Mouse (Mus musculus) CH12.LX (cell line): ENCODE measurements around the gene Crbn. TPM values are rescaled to one million over a fixed set of nuclear protein-coding genes. Genes with fewer than 3 reads are reported as not detected.
A peak's percentile ranks its signal among the peaks of the same experiment; 100 is the strongest.

Source experiments
- DNase-seq: peaks from one replicate; pipeline ENCODE4 v3.0.0-alpha.2; 2013; ENCODE audit errors: extremely low read depth
- H3K27ac ChIP-seq: 2 replicates; pipeline ENCODE4 v1.5.1; 2012; ENCODE audit warnings: low read depth, mild to moderate bottlenecking, control low read depth, moderate library complexity; ENCODE audit not compliant: insufficient read depth
- H3K27me3 ChIP-seq: replicated peaks from 2 replicates; pipeline ENCODE3; 2012; ENCODE audit warnings: inconsistent platforms
- H3K36me3 ChIP-seq, 2 experiments: replicated peaks in 1 of 2; 2 replicates each; pipeline versions ENCODE3 to v1.6.1; 2012; ENCODE audit warnings: inconsistent platforms in 1 of 2, low read length in 1 of 2, mild to moderate bottlenecking in 1 of 2, mixed read lengths in 1 of 2, moderate library complexity in 1 of 2; ENCODE audit not compliant: control insufficient read depth in 1 of 2, insufficient read depth in 1 of 2
- H3K4me1 ChIP-seq, 2 experiments: 2 replicates each; pipeline ENCODE4 v1.6.1; 2012; ENCODE audit warnings: inconsistent platforms in 1 of 2, moderate library complexity in 1 of 2; ENCODE audit not compliant: insufficient read depth in 2 of 2, control insufficient read depth in 1 of 2
- H3K4me2 ChIP-seq: 2 replicates; pipeline ENCODE4 v1.6.1; 2012; ENCODE audit warnings: low read depth, mild to moderate bottlenecking, control low read depth; ENCODE audit not compliant: poor library complexity, insufficient read depth, severe bottlenecking
- H3K4me3 ChIP-seq, 3 experiments: fragments of 150-350 bp in 1 of 3; sonication (generic) in 1 of 3; replicated peaks in 1 of 3; 2 replicates each; pipeline versions ENCODE3 to v1.5.1; 2011 to 2012; ENCODE audit warnings: low read depth in 2 of 3, low read length in 2 of 3, mild to moderate bottlenecking in 2 of 3, moderate library complexity in 2 of 3, control low read depth in 1 of 3, improper control_type of control experiment in 1 of 3, inconsistent platforms in 1 of 3, mixed read lengths in 1 of 3; ENCODE audit not compliant: poor library complexity in 1 of 3
- H3K79me2 ChIP-seq: replicated peaks from 2 replicates; pipeline ENCODE4 v1.6.1; 2012; ENCODE audit warnings: mild to moderate bottlenecking, moderate library complexity; ENCODE audit not compliant: control insufficient read depth, poor library complexity, insufficient read depth, severe bottlenecking; ENCODE audit errors: extremely low read depth
- H3K9ac ChIP-seq: 2 replicates; pipeline ENCODE4 v1.6.1; 2012; ENCODE audit warnings: low read depth, mild to moderate bottlenecking, control low read depth, moderate library complexity; ENCODE audit not compliant: insufficient read depth
- H3K9me3 ChIP-seq: replicated peaks from 2 replicates; pipeline ENCODE3; 2012; ENCODE audit warnings: low read length, inconsistent platforms, mixed read lengths
- BHLHE40 ChIP-seq: IDR thresholded peaks from 2 replicates; pipeline ENCODE4 v1.6.1; 2011; ENCODE audit warnings: mild to moderate bottlenecking, low read depth, low read length, improper control_type of control experiment
- CHD1 ChIP-seq: IDR thresholded peaks from 2 replicates; pipeline ENCODE4 v1.6.1; 2012; ENCODE audit warnings: low read depth, low read length, improper control_type of control experiment, inconsistent platforms
- CHD2 ChIP-seq: IDR thresholded peaks from 2 replicates; pipeline ENCODE4 v1.6.1; 2011; ENCODE audit warnings: low read length, improper control_type of control experiment
- CTCF ChIP-seq, 2 experiments: IDR thresholded peaks in 1 of 2; conservative IDR thresholded peaks in 1 of 2; 2 replicates each; pipeline ENCODE4 v1.5.1; 2011 to 2012; ENCODE audit warnings: low read depth in 2 of 2, low read length in 2 of 2, improper control_type of control experiment in 1 of 2, inconsistent platforms in 1 of 2, mild to moderate bottlenecking in 1 of 2, moderate library complexity in 1 of 2
- E2F4 ChIP-seq: IDR thresholded peaks from 2 replicates; pipeline ENCODE4 v1.6.1; 2011; ENCODE audit warnings: low read depth, low read length, improper control_type of control experiment; ENCODE audit not compliant: insufficient replicate concordance
- ELF1 ChIP-seq: IDR thresholded peaks from 2 replicates; pipeline ENCODE4 v1.6.1; 2014; ENCODE audit warnings: low read depth, mild to moderate bottlenecking, inconsistent platforms, low read length, improper control_type of control experiment
- EP300 ChIP-seq: IDR thresholded peaks from 2 replicates; pipeline ENCODE4 v1.6.1; 2011; ENCODE audit warnings: low read length, improper control_type of control experiment
- ETS1 ChIP-seq: conservative IDR thresholded peaks from 2 replicates; pipeline ENCODE4 v1.6.1; 2012; ENCODE audit warnings: low read depth, mild to moderate bottlenecking, inconsistent platforms, low read length, improper control_type of control experiment, moderate library complexity
- GABPA ChIP-seq: IDR thresholded peaks from 2 replicates; pipeline ENCODE4 v1.6.1; 2012; ENCODE audit warnings: low read depth, low read length, improper control_type of control experiment, inconsistent platforms; ENCODE audit not compliant: insufficient replicate concordance
- HCFC1 ChIP-seq: IDR thresholded peaks from 2 replicates; pipeline ENCODE4 v1.6.1; 2012; ENCODE audit warnings: low read depth, mild to moderate bottlenecking, inconsistent platforms, low read length, improper control_type of control experiment
- IRF4 ChIP-seq: IDR thresholded peaks from 2 replicates; pipeline ENCODE4 v1.6.1; 2014; ENCODE audit warnings: low read depth, mild to moderate bottlenecking, inconsistent platforms, low read length, improper control_type of control experiment
- JUN ChIP-seq: IDR thresholded peaks from 2 replicates; pipeline ENCODE4 v1.6.1; 2011; ENCODE audit warnings: low read depth, mild to moderate bottlenecking, low read length, improper control_type of control experiment, moderate library complexity; ENCODE audit not compliant: insufficient read depth
- JUND ChIP-seq: conservative IDR thresholded peaks from 2 replicates; pipeline ENCODE4 v1.6.1; 2011; ENCODE audit warnings: low read depth, low read length, improper control_type of control experiment
- KAT2A ChIP-seq: IDR thresholded peaks from 2 replicates; pipeline ENCODE4 v1.6.1; 2012; ENCODE audit warnings: low read length, improper control_type of control experiment, inconsistent platforms; ENCODE audit not compliant: insufficient replicate concordance
- MAFK ChIP-seq: IDR thresholded peaks from 2 replicates; pipeline ENCODE4 v1.6.1; 2011; ENCODE audit warnings: low read length, improper control_type of control experiment; ENCODE audit not compliant: insufficient replicate concordance
- MAX ChIP-seq: IDR thresholded peaks from 2 replicates; pipeline ENCODE4 v1.6.1; 2011; ENCODE audit warnings: low read length, improper control_type of control experiment
- MAZ ChIP-seq: IDR thresholded peaks from 2 replicates; pipeline ENCODE4 v1.6.1; 2012; ENCODE audit warnings: low read depth, mild to moderate bottlenecking, inconsistent platforms, low read length, improper control_type of control experiment, moderate library complexity
- MEF2A ChIP-seq: IDR thresholded peaks from 2 replicates; pipeline ENCODE4 v1.6.1; 2014; ENCODE audit warnings: low read depth, mild to moderate bottlenecking, inconsistent platforms, low read length, improper control_type of control experiment, borderline replicate concordance
- MXI1 ChIP-seq: IDR thresholded peaks from 2 replicates; pipeline ENCODE4 v1.6.1; 2011; ENCODE audit warnings: mild to moderate bottlenecking, low read depth, low read length, improper control_type of control experiment
- MYC ChIP-seq: IDR thresholded peaks from 2 replicates; pipeline ENCODE4 v1.6.1; 2011; ENCODE audit warnings: low read depth, mild to moderate bottlenecking, improper control_type of control experiment, low read length
- NELFE ChIP-seq: IDR thresholded peaks from 2 replicates; pipeline ENCODE4 v1.6.1; 2011; ENCODE audit warnings: low read depth, low read length, improper control_type of control experiment
- NRF1 ChIP-seq: IDR thresholded peaks from 2 replicates; pipeline ENCODE4 v1.6.1; 2014; ENCODE audit warnings: low read depth, mild to moderate bottlenecking, inconsistent platforms, low read length, improper control_type of control experiment, moderate library complexity
- PAX5 ChIP-seq: IDR thresholded peaks from 2 replicates; pipeline ENCODE4 v1.6.1; 2012; ENCODE audit warnings: low read length, inconsistent platforms, mixed read lengths
- POLR2A ChIP-seq: IDR thresholded peaks from 2 replicates; pipeline ENCODE4 v1.6.1; 2011; ENCODE audit warnings: low read depth, mild to moderate bottlenecking, improper control_type of control experiment, low read length
- POLR2AphosphoS2 ChIP-seq: IDR thresholded peaks from 2 replicates; pipeline ENCODE4 v1.6.1; 2011; ENCODE audit warnings: low read depth, low read length, improper control_type of control experiment
- RAD21 ChIP-seq: IDR thresholded peaks from 2 replicates; pipeline ENCODE4 v1.6.1; 2011; ENCODE audit warnings: low read depth, mild to moderate bottlenecking, low read length, improper control_type of control experiment, moderate library complexity
- RCOR1 ChIP-seq: conservative IDR thresholded peaks from 2 replicates; pipeline ENCODE4 v1.6.1; 2012; ENCODE audit warnings: low read depth, mild to moderate bottlenecking, inconsistent platforms, low read length, improper control_type of control experiment
- SIN3A ChIP-seq: IDR thresholded peaks from 2 replicates; pipeline ENCODE4 v1.6.1; 2012; ENCODE audit warnings: low read length, improper control_type of control experiment, inconsistent platforms
- SMC3 ChIP-seq: IDR thresholded peaks from 2 replicates; pipeline ENCODE4 v1.6.1; 2011; ENCODE audit warnings: low read depth, low read length, improper control_type of control experiment
- TBP ChIP-seq: conservative IDR thresholded peaks from 2 replicates; pipeline ENCODE4 v1.6.1; 2011; ENCODE audit warnings: low read depth, low read length, improper control_type of control experiment
- TCF12 ChIP-seq: IDR thresholded peaks from 2 replicates; pipeline ENCODE4 v1.6.1; 2014; ENCODE audit warnings: low read depth, mild to moderate bottlenecking, inconsistent platforms, low read length, improper control_type of control experiment
- UBTF ChIP-seq: IDR thresholded peaks from 2 replicates; pipeline ENCODE4 v1.6.1; 2012; ENCODE audit warnings: low read depth, mild to moderate bottlenecking, inconsistent platforms, low read length, improper control_type of control experiment, moderate library complexity
- USF1 ChIP-seq: IDR thresholded peaks from 2 replicates; pipeline ENCODE4 v1.6.1; 2014; ENCODE audit warnings: low read depth, mild to moderate bottlenecking, inconsistent platforms, low read length, improper control_type of control experiment
- USF2 ChIP-seq: conservative IDR thresholded peaks from 2 replicates; pipeline ENCODE4 v1.6.1; 2011; ENCODE audit warnings: low read depth, low read length, improper control_type of control experiment
- ZC3H11A ChIP-seq: IDR thresholded peaks from 2 replicates; pipeline ENCODE4 v1.6.1; 2012; ENCODE audit warnings: low read depth, mild to moderate bottlenecking, inconsistent platforms, low read length, improper control_type of control experiment
- ZKSCAN1 ChIP-seq: IDR thresholded peaks from 2 replicates; pipeline ENCODE4 v1.6.1; 2012; ENCODE audit warnings: low read depth, inconsistent platforms, low read length, improper control_type of control experiment, borderline replicate concordance
- ZMIZ1 ChIP-seq: IDR thresholded peaks from 2 replicates; pipeline ENCODE4 v1.6.1; 2012; ENCODE audit warnings: low read depth, mild to moderate bottlenecking, inconsistent platforms, low read length, improper control_type of control experiment
- ZNF384 ChIP-seq: IDR thresholded peaks from 2 replicates; pipeline ENCODE4 v1.6.1; 2012; ENCODE audit warnings: low read depth, low read length, improper control_type of control experiment, inconsistent platforms
- dilution Hi-C: fragments of 300-500 bp; cut with MboI; formaldehyde crosslinking; loops from 2 replicates; pipeline ENCODE4 v1.14.3; 2020; ENCODE audit warnings: low sequenced_read_pairs; ENCODE audit not compliant: extremely low pct_unique_long_range_greater_than_20kb, extremely low pct_ligation_motif_present
- in situ Hi-C: fragments of 300-500 bp; cut with MboI; formaldehyde crosslinking; loops from 3 replicates; pipeline ENCODE4 v1.14.3; 2019; ENCODE audit warnings: low sequenced_read_pairs, low pct_ligation_motif_present, low pct_unique_long_range_greater_than_20kb, mixed read lengths
- polyA plus RNA-seq: library from polyadenylated mRNA; unstranded; fragments of >175 nt; gene quantifications from 2 replicates; pipeline ENCODE4 v1.2.1, GENCODE M21; 2012; ENCODE audit warnings: low read depth; ENCODE audit not compliant: insufficient read length
- total RNA-seq, 2 experiments: library from RNA; depleted of rRNA; stranded (reverse); fragments of 300-350 nt in 1 of 2; fragments of >200 nt in 1 of 2; gene quantifications; 2 replicates each; pipeline ENCODE4 v1.2.3; 2012 to 2014

Crbn gene
- total and polyA plus RNA-seq, 3 experiments = 29.2 to 60.1 (median 30.8) TPM

DNA sequence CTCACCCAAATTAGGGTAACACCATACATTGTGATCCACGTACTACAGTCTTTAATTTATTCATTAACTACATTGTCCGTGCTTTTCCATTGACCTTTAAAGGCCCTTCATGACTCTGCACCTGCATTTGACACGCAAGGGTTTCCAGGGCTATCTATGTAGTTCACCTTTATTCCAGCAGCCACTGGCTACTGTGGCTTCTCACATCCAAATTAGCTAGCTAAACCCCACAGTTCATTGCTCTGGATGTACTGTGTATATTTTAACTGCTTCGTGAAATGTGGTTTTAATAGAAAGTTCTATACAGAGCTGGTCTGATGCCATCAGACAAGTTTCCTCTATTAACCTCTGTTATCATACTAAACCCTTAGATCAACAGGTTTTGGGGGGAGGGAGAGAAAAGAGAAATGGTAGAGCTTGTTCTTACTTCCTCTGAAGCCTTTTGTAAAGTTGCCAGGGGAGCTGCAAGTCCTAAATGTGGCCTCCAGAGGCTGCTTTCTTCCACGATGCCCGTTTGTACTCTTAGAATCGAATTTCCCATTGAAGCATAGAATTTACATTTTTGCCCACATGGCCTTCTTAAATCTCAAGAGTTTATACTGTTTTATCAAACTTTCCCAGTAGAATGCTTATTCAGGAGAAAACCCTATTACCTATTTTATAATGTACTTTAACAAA, 56.2 kb downstream of the Crbn start:
- peak; percentile 85 for DNase-seq
- Histone ChIP-seq H3K4me1 (peaks cover 14 to 50% of the 10 kb centered on the region in 2 experiments; a peak in 3 of 4 replicates), H3K9me3 (no peaks in the 10 kb centered on the region), H3K4me2 (peak overlapping the region; percentile 74), H3K36me3 (peaks cover 20 to 32% of the 10 kb centered on the region in 2 experiments), H3K9ac (peak overlapping the region; percentile 100), H3K27ac (peak overlapping the region; percentile 82), H3K79me2 (peaks cover 39% of the 10 kb centered on the region), H3K4me3 (peak overlapping the region in 2 of 3 experiments; percentile 60 to 65), H3K27me3 (no peaks in the 10 kb centered on the region)
- TF ChIP-seq MAFK (peak; percentile 33; the same call in 1 of the 2 replicates), ZC3H11A (peak; percentile 1; the same call in 1 of the 2 replicates), ETS1 (peak; percentile 41; the same call in 1 of the 2 replicates), MEF2A (peak; percentile 58; the same call in 1 of the 2 replicates), POLR2A (no peak; the same call in 1 of the 2 replicates), EP300 (peak; percentile 63), RAD21 (peak; percentile 78), BHLHE40 (peak; percentile 4; the same call in 1 of the 2 replicates), SMC3 (peak; percentile 69), KAT2A (no peak), POLR2AphosphoS2 (peak; percentile 42; the same call in 1 of the 2 replicates), TBP (peak; percentile 58), CTCF (conservative IDR thresholded peaks at IDR 0.05 in 1 of 2, IDR thresholded peaks at IDR 0.05 in 1 of 2; ENCODE audit: low read depth in 2 of 2, low read length in 2 of 2) (peak in 1 of 2 experiments; percentile 73; a peak in 3 of 4 replicates), USF1 (no peak), MXI1 (peak; percentile 67), NRF1 (no peak), JUND (0 out of 2 replicates have a peak, but pooled peaks have one; percentile 14), SIN3A (peak; percentile 96), MYC (peak; percentile 93), PAX5 (no peak), CHD2 (peak; percentile 46; the same call in 1 of the 2 replicates), USF2 (no peak), ZNF384 (no peak), GABPA (no peak), E2F4 (no peak), MAX (peak; percentile 81), TCF12 (peak; percentile 63; the same call in 1 of the 2 replicates), MAZ (no peak), CHD1 (peak; percentile 89), HCFC1 (peak; percentile 42; the same call in 1 of the 2 replicates), RCOR1 (peak; percentile 74; the same call in 1 of the 2 replicates), JUN (no peak), ZKSCAN1 (no peak), ZMIZ1 (no peak), NELFE (peak; percentile 60; the same call in 1 of the 2 replicates), IRF4 (peak; percentile 58), UBTF (no peak), ELF1 (0 out of 2 replicates have a peak, but pooled peaks have one; percentile 35)
- in situ Hi-C loops (loop anchor here (5.0 kb wide), 1 partner anchor 34 kb away; no protein-coding TSS in a partner anchor), dilution Hi-C loops (no loop called here)
